Mouse (Mus musculus): ENCODE measurements around the gene Slc22a30. TPM values are rescaled to one million over a fixed set of nuclear protein-coding genes. Genes with fewer than 3 reads are reported as not detected.
"Not testable (repeated sequence)": the region's sequence is repeated elsewhere in the genome, so short reads cannot be mapped to it uniquely, and the experiment has no call there.

Slc22a30 gene
- polyA plus RNA-seq (2012; rRNA removed), result 0.06 TPM in 1 of 2 replicates, not detected in the other

DNA sequence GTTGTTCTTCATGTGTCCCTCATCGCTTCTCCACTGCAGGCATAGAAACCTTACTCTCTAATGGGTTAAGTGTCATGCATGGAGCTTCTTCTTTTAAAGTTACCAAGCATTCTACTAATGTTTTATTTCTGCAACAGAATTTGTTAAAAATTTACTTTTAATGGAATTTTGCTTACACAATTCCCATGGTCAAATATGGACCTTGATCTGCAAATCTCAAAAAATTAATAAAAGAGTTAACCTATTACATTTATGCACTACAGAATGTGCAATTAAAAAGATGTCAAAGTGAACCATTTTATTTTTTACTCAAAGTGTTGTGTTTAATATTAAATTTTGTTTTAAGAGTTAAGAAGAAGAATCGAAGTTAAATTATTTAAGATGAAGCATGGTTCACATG, at the start of gene Slc22a30:
Gene Slc22a30, minus strand, starts transcription at position 101 of the 400 bp plus-strand sequence.
- not testable (repeated sequence) for DNase-seq (ENCODE audit: low read depth)

DNA sequence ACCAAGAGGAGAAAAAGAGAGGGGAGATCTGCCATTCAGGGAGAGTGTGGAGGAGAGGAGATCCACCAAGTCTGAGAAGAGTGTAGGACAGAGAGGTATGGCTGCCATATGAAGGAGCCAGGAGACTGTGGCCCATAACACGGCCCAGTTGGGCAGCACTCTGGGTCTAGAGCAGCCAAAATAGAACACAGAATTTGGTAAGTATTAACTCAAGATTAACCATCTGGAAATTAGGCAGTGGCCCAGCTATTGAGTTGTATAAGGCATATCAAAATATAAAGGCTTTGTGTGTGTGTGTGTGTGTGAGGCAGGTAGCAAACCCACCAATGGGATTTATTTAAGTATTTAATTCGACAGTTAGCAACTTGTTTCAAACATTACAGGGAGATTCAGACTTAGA, 43.4 kb upstream of the Slc22a30 start:
- DNase-seq (ENCODE audit: low read depth), result no peak

GRCm38 (mm10) chr19:8447516-8447915, 42.6 kb upstream of the Slc22a30 start:
- DNase-seq (ENCODE audit: low read depth), result no peak

DNA sequence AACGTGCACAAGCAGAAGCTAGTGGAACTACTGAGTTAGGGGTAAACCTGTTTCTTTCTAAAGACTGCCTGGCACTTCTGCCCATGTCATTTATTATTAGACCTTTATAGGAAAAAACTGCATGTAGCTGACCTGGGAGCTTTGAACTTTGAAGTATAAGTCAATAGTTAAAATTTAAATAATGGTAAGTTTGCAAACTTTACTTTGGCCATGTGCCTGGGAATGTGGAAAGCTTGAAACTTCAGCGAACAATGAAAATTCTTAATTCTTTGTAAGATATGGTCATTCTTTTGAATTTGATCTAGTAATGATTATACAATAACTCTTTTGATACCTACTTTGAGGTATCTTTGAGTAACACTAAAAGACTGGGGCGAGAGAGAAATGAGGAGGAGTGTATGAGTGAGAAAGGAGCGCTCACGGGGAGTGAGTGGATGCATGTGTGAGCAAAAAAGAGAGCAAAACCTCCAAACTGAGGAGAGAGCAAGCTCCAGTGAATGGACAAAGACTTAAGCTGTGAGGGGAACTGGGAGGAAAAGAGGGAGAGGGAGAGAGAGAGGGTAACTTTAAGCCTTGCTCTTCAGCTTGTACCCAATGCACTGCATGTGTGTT, 26.2 kb upstream of the Slc22a30 start:
- no peak for DNase-seq (ENCODE audit: low read depth)

DNA sequence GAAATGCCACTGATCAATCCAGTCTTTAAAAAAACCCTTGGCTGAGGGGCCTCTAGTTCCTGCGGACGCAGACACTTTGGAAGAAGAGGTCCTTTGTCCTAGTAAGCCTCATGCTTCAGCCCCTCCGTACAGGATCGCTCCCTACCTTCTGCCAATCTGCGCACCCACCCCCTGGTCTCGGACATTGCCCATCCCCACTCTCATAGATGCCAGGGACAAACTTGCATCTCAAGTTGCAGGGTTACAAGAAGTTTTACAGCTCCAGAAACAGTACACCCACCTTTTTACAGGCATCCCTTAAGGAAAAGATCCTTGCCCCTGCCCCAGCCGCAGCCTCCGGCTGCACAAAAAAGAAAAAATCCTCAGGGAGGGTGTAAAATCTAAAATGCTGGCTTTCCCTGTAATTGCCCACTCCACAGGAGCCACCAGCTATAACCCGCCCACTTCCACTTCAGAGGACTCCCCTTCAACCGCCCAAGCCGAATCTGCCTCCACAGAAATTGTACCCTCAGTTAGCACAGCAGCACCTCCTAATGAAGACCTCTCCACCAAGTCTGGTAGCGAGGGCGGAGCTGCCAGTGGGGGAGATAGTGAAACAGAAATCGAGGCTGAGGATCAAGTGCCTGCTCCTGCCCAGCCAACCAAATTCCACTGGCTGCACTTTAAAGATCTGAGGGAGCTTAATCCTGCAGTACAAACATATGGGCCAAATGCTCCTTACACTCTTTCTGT, 2.5 kb upstream of the Slc22a30 start:
- not testable (repeated sequence) for DNase-seq (ENCODE audit: low read depth)

Other genes starting within 250 kb of the Slc22a30 start
- 0.09 and 0.14 TPM in 2 replicates for gene Slc22a29, start 186.2 kb downstream of the Slc22a30 start, polyA plus RNA-seq (2012; rRNA removed)
- 0.19 and 0.38 TPM in 2 replicates for gene Slc22a8, start 186.1 kb upstream of the Slc22a30 start, polyA plus RNA-seq (2012; rRNA removed)
- 0.04 TPM in 1 of 2 replicates, not detected in the other for gene Slc22a6, start 212.9 kb upstream of the Slc22a30 start, polyA plus RNA-seq (2012; rRNA removed)